Mouse (Mus musculus): ENCODE data around the gene Gm21958. TPM values are rescaled to one million over a fixed set of nuclear protein-coding genes. Genes with fewer than 3 reads are reported as not detected.

The Gm21958 gene
- total and polyA plus RNA-seq, 2 experiments from 2014 or later: not detected

DNA sequence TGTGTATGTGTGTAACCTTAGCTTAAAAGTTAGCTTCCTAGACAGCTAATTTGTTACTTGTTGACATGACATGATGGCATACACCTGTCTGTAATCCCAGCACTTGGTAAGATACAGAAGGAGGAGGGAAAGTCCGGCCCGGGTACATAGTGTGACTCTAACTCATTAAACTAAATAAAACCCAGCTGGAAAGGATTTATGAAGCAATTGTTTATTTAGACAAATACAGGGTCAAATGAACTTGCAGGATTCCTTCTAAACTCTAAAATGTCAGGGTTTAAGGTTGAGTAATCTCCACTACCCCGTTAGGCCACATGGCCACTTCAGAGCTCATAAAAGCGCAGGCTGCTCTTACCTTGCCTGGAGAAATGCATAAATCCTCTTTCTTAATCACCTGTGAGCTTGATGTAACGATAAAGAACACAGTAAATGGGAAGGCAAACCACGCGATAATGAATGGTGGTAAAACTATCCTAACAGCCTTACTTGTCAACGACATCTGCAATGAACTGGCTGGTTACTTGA is 17.5 kb upstream of the Gm21958 start:
- Histone ChIP-seq H3K4me1 (ENCODE audit: control insufficient read depth, insufficient read depth) (peaks cover 12% of the 10 kb centered on the region; the same call in 1 of the 2 replicates), H3K9ac (replicated peaks; ENCODE audit: low read depth, low read length) (no peak overlapping the region), H3K27ac (ENCODE audit: low read depth) (no peak overlapping the region), H3K4me3 (ENCODE audit: low read depth, low read length) (no peak overlapping the region), H3K9me3 (replicated peaks; ENCODE audit: control insufficient read depth, low read length) (no peaks in the 10 kb centered on the region), H3K4me2 (ENCODE audit: low read depth, low read length) (no peak overlapping the region), H3K36me3 (replicated peaks; ENCODE audit: control insufficient read depth, insufficient read depth, low read length) (peaks cover 62% of the 10 kb centered on the region), H3K27me3 (ENCODE audit: control insufficient read depth, insufficient read depth, low read length) (no peaks in the 10 kb centered on the region)
- DNase-seq (ENCODE audit: low spot score): no peak
- no peak for TF ChIP-seq CTCF (IDR thresholded peaks at IDR 0.05; ENCODE audit: low read depth)
- TF ChIP-seq EP300 (IDR thresholded peaks at IDR 0.05; ENCODE audit: low read depth): no peak
- 84% methylated on average over 8 of the region's 8 CpGs for WGBS
- ATAC-seq (ENCODE audit: insufficient read depth, low read depth): no peak

DNA sequence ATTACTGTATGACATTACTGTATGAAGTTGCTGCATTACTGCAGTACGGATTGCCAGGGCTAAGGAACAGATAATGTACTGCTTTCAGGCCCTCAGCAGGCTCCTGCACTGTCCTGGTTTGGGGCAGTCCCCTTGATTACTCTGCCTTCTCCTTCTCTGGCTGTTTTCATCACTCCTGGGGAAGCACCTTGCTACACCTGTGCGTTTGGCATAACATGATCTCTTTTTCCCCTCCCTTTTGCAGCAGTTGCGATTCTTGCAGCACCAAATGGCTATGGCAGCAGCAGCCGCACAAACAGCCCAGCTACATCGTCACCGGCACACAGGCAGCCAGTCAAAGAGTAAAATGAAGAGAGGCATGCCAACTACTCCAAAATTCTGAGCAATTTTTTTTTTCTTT is 13.9 kb upstream of the Gm21958 start:
- no peak for DNase-seq (ENCODE audit: low spot score)
- H3K9ac ChIP-seq (replicated peaks; ENCODE audit: low read depth, low read length): no peak overlapping the region
- ATAC-seq (ENCODE audit: insufficient read depth, low read depth): no peak
- no peak for TF ChIP-seq CTCF (IDR thresholded peaks at IDR 0.05; ENCODE audit: low read depth)
- TF ChIP-seq EP300 (IDR thresholded peaks at IDR 0.05; ENCODE audit: low read depth): no peak
- WGBS: 86% methylated on average over 6 of the region's 6 CpGs
- H3K4me2 ChIP-seq (ENCODE audit: low read depth, low read length): no peak overlapping the region
- H3K27ac ChIP-seq (ENCODE audit: low read depth): no peak overlapping the region
- no peaks in the 10 kb centered on the region for H3K9me3 ChIP-seq (replicated peaks; ENCODE audit: control insufficient read depth, low read length)
- H3K4me1 ChIP-seq (ENCODE audit: control insufficient read depth, insufficient read depth): no peaks in the 10 kb centered on the region
- no peaks in the 10 kb centered on the region for H3K27me3 ChIP-seq (ENCODE audit: control insufficient read depth, insufficient read depth, low read length)
- peaks cover 80% of the 10 kb centered on the region for H3K36me3 ChIP-seq (replicated peaks; ENCODE audit: control insufficient read depth, insufficient read depth, low read length)
- no peak overlapping the region for H3K4me3 ChIP-seq (ENCODE audit: low read depth, low read length)

DNA sequence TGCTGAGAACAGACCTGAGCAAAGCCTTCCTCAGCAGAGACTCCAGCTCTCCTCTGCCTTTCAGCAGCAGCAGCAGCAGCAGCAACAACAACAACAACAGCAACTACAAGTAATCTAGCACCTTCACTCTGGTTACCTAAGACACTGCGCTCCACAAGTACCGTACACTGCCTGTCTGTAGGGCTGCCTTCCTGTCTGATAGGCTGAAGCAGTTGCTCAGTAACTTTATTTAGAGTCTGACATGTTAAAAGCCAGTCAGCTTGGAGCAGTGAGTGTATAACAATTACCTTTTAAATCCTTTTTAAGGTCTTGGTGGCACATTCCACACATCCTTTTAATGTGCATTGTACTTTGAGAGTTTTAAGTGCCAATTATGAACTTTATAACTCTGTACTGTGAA is 13.4 kb upstream of the Gm21958 start:
- Histone ChIP-seq H3K36me3 (replicated peaks; ENCODE audit: control insufficient read depth, insufficient read depth, low read length) (peaks cover 80% of the 10 kb centered on the region), H3K27ac (ENCODE audit: low read depth) (no peak overlapping the region), H3K4me2 (ENCODE audit: low read depth, low read length) (no peak overlapping the region), H3K4me3 (ENCODE audit: low read depth, low read length) (no peak overlapping the region), H3K4me1 (ENCODE audit: control insufficient read depth, insufficient read depth) (peaks cover 3% of the 10 kb centered on the region; the same call in 1 of the 2 replicates), H3K9ac (replicated peaks; ENCODE audit: low read depth, low read length) (no peak overlapping the region), H3K9me3 (replicated peaks; ENCODE audit: control insufficient read depth, low read length) (no peaks in the 10 kb centered on the region), H3K27me3 (ENCODE audit: control insufficient read depth, insufficient read depth, low read length) (no peaks in the 10 kb centered on the region)
- 84% methylated on average over 2 of the region's 2 CpGs for WGBS
- no peak for DNase-seq (ENCODE audit: low spot score)
- no peak for ATAC-seq (ENCODE audit: insufficient read depth, low read depth)
- TF ChIP-seq CTCF (IDR thresholded peaks at IDR 0.05; ENCODE audit: low read depth) (no peak), EP300 (IDR thresholded peaks at IDR 0.05; ENCODE audit: low read depth) (no peak)

GRCm38 (mm10) chr3:54725344-54725743 is 11.2 kb upstream of the Gm21958 start:
- H3K27me3 ChIP-seq (ENCODE audit: control insufficient read depth, insufficient read depth, low read length): no peaks in the 10 kb centered on the region
- no peak overlapping the region for H3K4me3 ChIP-seq (ENCODE audit: low read depth, low read length)
- no peak overlapping the region for H3K9ac ChIP-seq (replicated peaks; ENCODE audit: low read depth, low read length)
- peaks cover 81% of the 10 kb centered on the region for H3K36me3 ChIP-seq (replicated peaks; ENCODE audit: control insufficient read depth, insufficient read depth, low read length)
- TF ChIP-seq EP300 (IDR thresholded peaks at IDR 0.05; ENCODE audit: low read depth) (no peak), CTCF (IDR thresholded peaks at IDR 0.05; ENCODE audit: low read depth) (no peak)
- no peaks in the 10 kb centered on the region for H3K9me3 ChIP-seq (replicated peaks; ENCODE audit: control insufficient read depth, low read length)
- H3K27ac ChIP-seq (ENCODE audit: low read depth): no peak overlapping the region
- H3K4me1 ChIP-seq (ENCODE audit: control insufficient read depth, insufficient read depth): peaks cover 4% of the 10 kb centered on the region; the same call in 1 of the 2 replicates
- 83% methylated on average over 2 of the region's 2 CpGs for WGBS
- DNase-seq (ENCODE audit: low spot score) (no peak), ATAC-seq (ENCODE audit: insufficient read depth, low read depth) (no peak)
- no peak overlapping the region for H3K4me2 ChIP-seq (ENCODE audit: low read depth, low read length)

GRCm38 (mm10) chr3:54723741-54724500 is 9.8 kb upstream of the Gm21958 start:
- no peak for ATAC-seq (ENCODE audit: insufficient read depth, low read depth)
- 75% methylated on average over 10 of the region's 10 CpGs for WGBS
- no peak overlapping the region for H3K9ac ChIP-seq (replicated peaks; ENCODE audit: low read depth, low read length)

More at GRCm38 (mm10) chr3:54723741-54724500, 9.8 kb upstream of the Gm21958 start:
- TF ChIP-seq EP300 (IDR thresholded peaks at IDR 0.05; ENCODE audit: low read depth) (no peak), CTCF (IDR thresholded peaks at IDR 0.05; ENCODE audit: low read depth) (no peak)
- no peak overlapping the region for H3K4me3 ChIP-seq (ENCODE audit: low read depth, low read length)
- peaks cover 4% of the 10 kb centered on the region; the same call in 1 of the 2 replicates for H3K4me1 ChIP-seq (ENCODE audit: control insufficient read depth, insufficient read depth)
- peaks cover 74% of the 10 kb centered on the region for H3K36me3 ChIP-seq (replicated peaks; ENCODE audit: control insufficient read depth, insufficient read depth, low read length)
- no peak overlapping the region for H3K4me2 ChIP-seq (ENCODE audit: low read depth, low read length)
- DNase-seq (ENCODE audit: low spot score): no peak
- H3K27me3 ChIP-seq (ENCODE audit: control insufficient read depth, insufficient read depth, low read length): no peaks in the 10 kb centered on the region
- H3K27ac ChIP-seq (ENCODE audit: low read depth): peak overlapping the region; percentile 43; the same call in 1 of the 2 replicates
- no peaks in the 10 kb centered on the region for H3K9me3 ChIP-seq (replicated peaks; ENCODE audit: control insufficient read depth, low read length)

Measured in heart, postnatal 0 days (tissue).